Mouse (Mus musculus): ENCODE data around the gene St6gal1.

Gene St6gal1

GRCm38 (mm10) chr16:23224671-23225068, at the start of gene St6gal1:
TSS of gene St6gal1 (plus strand) at chr16:23224740.
- WGBS, result under 1% methylated on average over 20 of the region's 20 CpGs

- 68% methylated on average over 5 of the region's 5 CpGs for WGBS
These were observed 49.7 kb upstream of the St6gal1 start for GRCm38 (mm10) chr16:23174855-23175254.

GRCm38 (mm10) chr16:23175956-23176355, 48.6 kb upstream of the St6gal1 start:
- 73% methylated on average over 3 of the region's 3 CpGs for WGBS

DNA sequence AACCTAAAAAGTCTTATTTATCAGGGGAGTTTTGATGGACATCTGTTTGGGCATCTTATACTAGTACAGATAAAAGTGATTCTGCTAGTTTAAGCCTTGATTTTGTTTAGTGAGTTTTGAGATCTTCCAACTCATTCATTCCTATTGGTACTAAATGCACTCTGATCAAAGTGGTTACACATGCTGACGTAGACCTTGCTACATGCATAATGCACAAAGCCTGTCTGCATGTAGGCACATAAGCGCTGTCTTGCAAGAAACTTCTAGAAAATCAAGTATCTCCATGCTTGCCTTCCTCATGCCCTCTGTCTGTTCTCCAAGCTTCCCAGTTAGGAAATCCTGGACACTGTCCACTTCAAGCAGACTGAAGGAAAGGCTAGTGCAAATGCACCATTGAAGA, 46.7 kb upstream of the St6gal1 start:
- 97% methylated on average over 2 of the region's 2 CpGs for WGBS

- WGBS, result 96% methylated on average over 5 of the region's 5 CpGs
These were observed 45.7 kb upstream of the St6gal1 start for GRCm38 (mm10) chr16:23178796-23179195.

DNA sequence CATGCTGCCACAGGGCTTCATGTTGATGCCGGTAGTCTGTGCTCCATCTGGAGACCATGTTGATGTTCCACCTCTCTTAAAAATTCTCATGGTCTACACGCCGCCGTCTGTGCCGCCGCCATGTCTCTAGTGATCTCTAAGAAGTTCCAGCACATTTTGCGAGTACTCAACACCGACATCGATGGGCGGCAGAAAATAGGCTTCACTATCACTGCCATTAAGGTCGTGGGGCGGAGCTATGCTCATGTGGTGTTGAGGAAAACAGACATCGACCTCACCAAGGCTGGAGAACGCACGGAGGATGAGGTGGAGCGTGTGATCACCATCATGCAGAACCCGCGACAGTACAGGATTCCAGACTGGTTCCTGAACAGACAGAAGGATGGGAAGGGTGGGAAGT, 45.1 kb upstream of the St6gal1 start:
- WGBS, result 95% methylated on average over 18 of the region's 18 CpGs

DNA sequence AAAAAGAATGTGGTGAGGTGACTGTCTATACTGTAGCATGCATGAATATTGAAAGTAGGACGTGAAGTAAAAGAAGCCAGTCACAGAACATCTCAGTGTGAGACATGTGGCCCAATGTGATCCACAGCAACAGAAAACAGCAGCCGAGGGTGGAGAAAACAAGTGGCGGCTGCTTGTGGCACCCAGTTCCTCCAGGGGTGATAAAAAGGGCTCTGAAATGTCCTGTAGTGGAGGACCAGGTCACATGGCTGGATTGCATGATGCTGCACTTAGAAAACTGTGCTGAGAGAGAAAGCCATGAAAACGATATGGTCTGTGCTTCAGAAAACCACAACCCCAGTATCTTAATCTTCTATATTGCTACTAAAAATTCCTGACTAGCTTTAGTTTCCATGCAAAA, 43.5 kb upstream of the St6gal1 start:
- WGBS, result 76% methylated on average over 4 of the region's 4 CpGs

- WGBS, result 84% methylated on average over 3 of the region's 3 CpGs
These were observed 43.1 kb upstream of the St6gal1 start for GRCm38 (mm10) chr16:23181487-23181886.

- WGBS, result 76% methylated on average over 1 of the region's 1 CpGs
These were observed 42.5 kb upstream of the St6gal1 start for GRCm38 (mm10) chr16:23181942-23182597.

DNA sequence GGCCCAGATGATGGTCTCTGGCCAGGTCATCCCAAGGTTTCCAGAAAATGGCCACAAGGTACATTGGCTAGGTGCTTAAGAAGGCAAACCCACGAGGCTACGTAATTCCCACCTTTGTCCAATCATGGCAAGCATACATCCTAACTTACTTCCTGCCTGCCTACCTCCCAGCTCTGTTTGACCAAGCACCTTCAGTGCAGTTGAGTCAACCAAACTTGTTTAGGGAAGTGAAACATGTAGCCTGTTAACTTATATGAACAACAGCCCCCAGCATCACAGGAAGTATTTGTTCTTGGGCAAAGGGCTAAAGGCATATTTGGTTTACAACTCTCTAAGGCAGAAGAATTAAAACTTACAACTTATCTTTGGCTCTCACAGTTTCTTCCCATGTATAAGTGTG, 38.7 kb upstream of the St6gal1 start:
- 81% methylated on average over 2 of the region's 2 CpGs for WGBS

DNA sequence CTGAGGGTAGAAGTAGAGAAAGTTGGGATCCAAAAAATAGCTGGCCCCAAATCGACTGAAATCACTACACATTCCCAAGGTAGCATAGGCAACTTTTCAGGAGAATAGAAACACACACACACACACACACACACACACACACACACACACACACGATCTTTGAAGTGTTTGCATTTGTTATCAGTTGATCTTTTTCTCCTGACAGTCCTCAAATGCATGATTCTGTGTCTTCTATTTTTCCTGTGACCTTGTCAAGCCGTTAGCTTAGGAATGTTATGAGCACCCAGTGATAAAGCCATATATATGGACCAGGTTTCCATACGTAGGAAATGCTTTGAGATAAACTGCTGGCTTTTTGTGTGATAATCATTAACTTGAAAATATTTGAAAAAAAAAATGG, 38.1 kb upstream of the St6gal1 start:
- WGBS, result 82% methylated on average over 4 of the region's 4 CpGs

- 90% methylated on average over 7 of the region's 7 CpGs for WGBS
These were observed 36.6 kb upstream of the St6gal1 start for GRCm38 (mm10) chr16:23187983-23188382.

DNA sequence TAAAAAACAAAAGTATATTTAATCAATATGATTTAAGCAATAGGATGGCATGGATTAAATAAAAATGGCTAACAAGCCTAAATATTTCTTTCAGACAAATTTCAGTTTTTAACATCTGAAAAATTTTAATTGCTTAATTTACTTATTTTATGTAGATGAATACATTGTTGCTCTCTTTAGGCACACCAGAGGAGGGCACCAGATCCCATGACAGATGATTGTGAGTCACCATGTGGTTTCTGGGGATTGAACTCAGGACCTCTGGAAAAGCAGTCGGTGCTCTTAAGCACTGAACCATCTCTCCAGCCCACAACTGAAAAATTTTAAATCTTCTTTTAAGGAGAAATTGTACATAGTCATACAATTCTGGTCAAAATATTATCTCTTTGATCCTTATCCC, 34.9 kb upstream of the St6gal1 start:
- WGBS, result 86% methylated on average over 1 of the region's 1 CpGs

DNA sequence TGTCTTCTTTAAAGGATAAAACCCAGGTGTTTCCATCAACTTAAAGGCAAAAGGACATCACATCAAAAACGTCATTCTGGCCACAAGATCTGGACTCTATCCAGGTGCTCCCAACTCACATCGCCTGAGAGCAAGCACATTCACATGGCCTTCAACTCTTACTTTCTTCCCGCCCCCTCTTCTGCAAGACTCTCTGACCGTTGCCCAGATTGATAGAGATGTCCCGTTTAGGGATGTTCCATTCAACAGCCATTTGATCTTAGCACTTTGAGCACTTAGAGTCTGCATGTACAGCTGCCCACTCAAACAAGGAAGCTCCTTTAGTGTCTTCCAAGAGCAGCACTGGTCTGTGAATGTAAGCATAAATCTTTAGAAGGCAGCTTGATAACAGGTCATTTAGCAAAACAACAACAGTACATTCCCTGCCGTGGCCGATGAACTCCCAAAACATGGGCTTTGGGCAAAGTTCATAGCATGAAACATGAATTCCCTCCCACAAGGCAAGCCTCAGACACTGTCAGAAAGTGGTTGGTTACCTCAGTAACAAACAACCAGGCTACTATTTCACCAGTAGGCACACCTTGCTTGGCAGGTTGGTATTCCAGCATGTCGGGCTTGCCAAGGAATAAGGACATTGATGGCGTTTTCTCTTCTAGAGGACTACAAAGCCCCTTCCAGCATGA, 32.8 kb upstream of the St6gal1 start:
- 87% methylated on average over 9 of the region's 9 CpGs for WGBS

- 84% methylated on average over 7 of the region's 7 CpGs for WGBS
These were observed 28.9 kb upstream of the St6gal1 start for GRCm38 (mm10) chr16:23195618-23196017.

GRCm38 (mm10) chr16:23196791-23197190, 27.7 kb upstream of the St6gal1 start:
- 91% methylated on average over 6 of the region's 6 CpGs for WGBS

DNA sequence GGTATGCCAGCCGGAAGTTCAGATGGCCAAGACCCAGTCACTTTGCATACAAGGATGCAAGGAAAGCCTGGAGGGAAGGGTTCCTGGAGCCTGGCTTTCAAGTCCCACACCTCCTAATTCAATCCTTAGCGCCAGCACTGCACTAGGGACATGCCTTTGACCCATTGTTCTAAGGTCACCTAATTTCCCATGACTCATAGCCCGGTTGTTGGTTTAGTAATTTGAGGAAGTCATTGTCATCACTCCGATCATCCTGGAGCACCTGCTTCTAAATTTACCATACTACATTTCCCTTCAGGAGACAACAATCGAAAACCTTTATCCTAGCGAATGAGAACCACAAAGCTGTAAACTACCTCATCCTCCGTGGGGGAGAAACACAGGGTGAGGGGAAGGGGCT, 10.2 kb upstream of the St6gal1 start:
- WGBS, result 81% methylated on average over 7 of the region's 7 CpGs

GRCm38 (mm10) chr16:23215241-23215900, 9.2 kb upstream of the St6gal1 start:
- WGBS, result 66% methylated on average over 5 of the region's 5 CpGs

- WGBS, result 86% methylated on average over 9 of the region's 9 CpGs
These were observed 8.2 kb upstream of the St6gal1 start for GRCm38 (mm10) chr16:23216366-23216765.

DNA sequence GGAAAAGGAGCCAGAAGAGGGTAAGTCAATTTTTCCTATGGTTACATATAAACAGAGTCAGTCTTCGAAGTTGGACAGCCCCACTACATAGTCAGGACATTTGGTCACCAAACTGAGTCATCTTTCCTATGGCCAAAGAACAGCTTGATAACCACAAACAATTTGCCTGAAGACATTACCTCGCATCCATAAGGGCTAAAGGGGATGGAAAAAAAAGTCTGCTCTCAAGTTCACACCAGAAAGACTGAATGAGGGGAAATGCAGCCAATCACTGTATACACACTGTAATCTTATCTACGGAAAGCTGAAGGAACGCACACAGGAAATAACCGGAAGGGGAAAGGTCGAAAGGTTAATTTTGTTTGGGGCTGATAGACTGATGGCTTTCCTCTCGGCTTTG, 6.2 kb upstream of the St6gal1 start:
- WGBS, result 84% methylated on average over 7 of the region's 7 CpGs

DNA sequence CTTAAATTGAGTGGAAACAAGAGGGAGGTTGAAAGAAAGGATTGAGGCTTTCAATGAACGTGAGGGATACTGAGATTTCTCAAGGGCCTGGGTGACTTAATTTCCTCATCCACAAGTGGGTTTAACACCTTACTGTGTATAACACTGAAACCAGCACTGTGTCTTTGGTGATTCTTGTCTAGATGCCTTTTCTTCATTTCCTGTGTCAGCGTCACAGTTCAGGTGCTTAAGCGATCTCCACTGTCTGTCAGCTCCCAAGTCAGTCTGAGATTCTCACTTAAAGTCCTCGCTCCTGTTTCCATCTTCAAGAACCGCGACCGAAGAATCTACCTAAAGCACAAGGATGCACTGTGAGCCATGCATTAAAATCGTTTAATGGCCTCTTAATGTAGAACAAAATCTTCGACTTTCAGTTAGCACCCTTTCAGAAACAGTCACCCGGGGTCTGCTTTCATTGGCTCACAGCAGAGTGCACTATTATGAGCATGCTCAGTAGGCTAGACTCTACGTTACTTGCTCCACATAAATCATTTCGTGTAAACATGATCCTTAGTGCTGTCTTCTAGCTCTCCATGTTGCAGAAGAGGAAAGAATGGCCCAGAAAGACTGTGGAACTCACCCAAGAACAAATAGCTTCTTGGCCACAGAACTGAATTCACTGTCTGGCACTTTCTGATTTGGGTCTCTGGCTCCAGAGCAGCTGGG, 1.2 kb upstream of the St6gal1 start:
- 54% methylated on average over 12 of the region's 12 CpGs for WGBS

GRCm38 (mm10) chr16:23223871-23224469, 570 bp upstream of the St6gal1 start:
- 23% methylated on average over 12 of the region's 12 CpGs for WGBS

Data from cerebral cortex, adult 2 months (tissue).